Mouse (Mus musculus) liver, postnatal 0 days (tissue): Measurements from ENCODE around the gene Dpt.

ENCODE experiments used
- CTCF ChIP-seq: sonication (generic); IDR thresholded peaks from 2 replicates; pipeline ENCODE4 v1.5.1; 2016; ENCODE audit warnings: antibody characterized with exemption, low read depth
- EP300 ChIP-seq: IDR thresholded peaks from 2 replicates; pipeline ENCODE4 v1.6.1; 2016; ENCODE audit warnings: antibody characterized with exemption, low read depth, mild to moderate bottlenecking

DNA sequence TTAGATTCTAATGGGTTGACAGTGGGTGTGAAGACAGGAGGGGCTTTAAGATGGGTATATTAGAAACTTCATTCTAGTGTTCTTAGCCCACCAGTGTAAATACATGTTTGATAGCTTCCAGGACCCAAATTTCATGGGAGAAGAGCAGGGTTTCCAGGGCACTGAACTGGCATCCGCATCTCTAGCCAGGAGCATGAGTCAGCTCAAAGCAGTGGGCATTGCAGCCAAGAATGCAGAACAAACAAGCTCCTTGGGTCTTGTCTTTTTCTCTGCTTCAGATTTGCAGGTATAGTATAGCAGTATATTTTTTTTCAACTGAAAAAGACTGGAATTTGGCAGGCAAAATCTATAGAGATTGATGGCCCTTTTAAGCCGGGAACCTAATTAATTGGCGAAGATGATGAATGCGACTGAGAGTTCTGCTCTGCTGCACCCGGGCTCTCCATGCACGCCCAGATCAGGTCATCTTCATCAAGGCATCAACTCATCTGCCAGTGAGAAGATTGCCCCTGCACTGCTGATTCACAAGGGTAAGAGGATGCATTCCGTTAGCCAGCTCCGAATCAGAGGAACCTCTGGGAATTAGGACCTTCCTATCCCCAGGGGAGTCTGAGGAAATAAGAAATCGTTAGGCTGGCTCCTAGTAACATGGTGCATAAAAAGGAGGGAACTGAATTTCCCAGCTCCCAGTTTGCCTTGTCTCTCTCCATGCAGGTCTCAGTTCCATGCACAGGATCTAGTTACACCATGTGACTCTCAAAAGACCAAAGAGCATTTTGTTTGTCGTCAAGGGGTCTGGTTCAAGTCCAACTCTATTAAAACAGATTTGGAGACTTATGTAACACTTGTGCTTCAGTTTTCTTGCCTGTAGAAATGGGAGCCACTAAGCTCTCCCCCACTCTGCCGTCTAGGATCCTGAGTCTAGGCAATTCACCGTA lies 66.8 kb downstream of the Dpt start:
- no peak for TF ChIP-seq CTCF
- no peak for TF ChIP-seq EP300
